ENCODE assay signal across 8 mouse cellular contexts in the genomic region with DNA sequence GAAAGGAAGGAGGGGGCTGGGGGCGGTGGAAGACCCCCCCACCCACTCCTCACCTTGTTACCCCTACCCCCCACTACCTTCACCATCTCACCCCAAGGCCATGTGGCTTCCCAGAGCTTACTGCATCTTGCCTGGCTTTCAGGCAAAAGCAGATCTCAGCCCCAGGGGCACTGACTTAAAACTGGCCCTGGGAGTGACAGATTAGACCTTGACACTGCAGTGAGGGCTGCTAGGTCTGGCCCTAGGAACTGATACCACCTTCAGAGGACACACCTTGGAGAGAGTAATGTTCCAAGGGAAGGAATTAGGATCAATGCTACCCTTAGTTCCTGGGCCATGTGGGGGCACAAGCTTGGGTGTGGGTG. TPM values are rescaled to one million over a fixed set of nuclear protein-coding genes. Genes with fewer than 3 reads are reported as not detected.
DNase-seq lines count a peak whose midpoint lies in the region; ATAC-seq and TF ChIP-seq lines count a peak whose summit lies in the region.

No protein-coding gene starts in this region.

- H3K36me3 ChIP-seq in testis, adult 2 months (ENCODE audit: control insufficient read depth, insufficient read depth, low read length) = no peaks in the 10 kb centered on the region

- no peaks in the 10 kb centered on the region for H3K27me3 ChIP-seq in testis, adult 2 months (ENCODE audit: control insufficient read depth, insufficient read depth, low read length)

- peak; percentile 16 for ATAC-seq in inflammation-experienced regulatory T-cells, adult 6 months
- 0 out of 2 replicates have a peak, but pooled peaks have one; percentile 7 for ATAC-seq in monocyte, adult 5-6 weeks (replicated peaks; ENCODE audit: insufficient number of reproducible peaks, low FRiP score, low TSS enrichment, poor library complexity, severe bottlenecking)

- no peak for TF ChIP-seq POLR2A in testis, adult 2 months (IDR thresholded peaks at IDR 0.05; ENCODE audit: control insufficient read depth, low read depth, low read length)

- DNase-seq in embryo, embryonic 10 days (ENCODE audit: low spot score) = peak; percentile 42
- no peak for DNase-seq in embryo, embryonic 9.5 days (ENCODE audit: extremely low spot score)
- no peak for DNase-seq in testis, postnatal 10 days (ENCODE audit: low spot score)
- DNase-seq in layer of hippocampus, adult 8-10 months (ENCODE audit: low spot score in 2 of 2) = no peak
- DNase-seq in adrenal gland, postnatal 10 days = no peak

- no peak for TF ChIP-seq CTCF in testis, adult 2 months (IDR thresholded peaks at IDR 0.05; ENCODE audit: control insufficient read depth, insufficient read depth, insufficient replicate concordance, low read depth, low read length)

- H3K4me3 ChIP-seq in testis, adult 2 months (ENCODE audit: control insufficient read depth, low read depth, low read length) = peak overlapping the region; percentile 83

- peak overlapping the region; percentile 44 for H3K27ac ChIP-seq in testis, adult 2 months (ENCODE audit: control insufficient read depth, insufficient read depth, low read depth, low read length)

- H3K4me1 ChIP-seq in testis, adult 2 months (ENCODE audit: control insufficient read depth, insufficient read depth, low read length) = peaks cover 4% of the 10 kb centered on the region

RNA-seq across cellular contexts. Expression of gene Suclg2, which starts 0.4 kb away (rescaled TPM):
- polyA plus RNA-seq in testis, adult 2 months (2012; rRNA removed) = 4.6 and 5.1 TPM in 2 replicates
- polyA plus RNA-seq in inflammation-experienced regulatory T-cells, adult 6 months (2017; shearing (Covaris generic)) = 10 to 100 TPM; 23.3 to 37.8 (median 33.8) TPM
- 17.4 to 31.1 TPM (median 25.5 TPM) in 3 replicates for total RNA-seq in monocyte, adult 5-6 weeks (2017)
- 10 to 100 TPM; 13.7 to 24.6 (median 20.3) TPM for total RNA-seq in layer of hippocampus, adult 8-10 months (2022)
- 100 to 1,000 TPM; 130 to 132 TPM for total RNA-seq in adrenal gland, postnatal 10 days (2021)
